Comparison of ENCODE assay signal across 33 mouse cellular contexts in the genomic region with DNA sequence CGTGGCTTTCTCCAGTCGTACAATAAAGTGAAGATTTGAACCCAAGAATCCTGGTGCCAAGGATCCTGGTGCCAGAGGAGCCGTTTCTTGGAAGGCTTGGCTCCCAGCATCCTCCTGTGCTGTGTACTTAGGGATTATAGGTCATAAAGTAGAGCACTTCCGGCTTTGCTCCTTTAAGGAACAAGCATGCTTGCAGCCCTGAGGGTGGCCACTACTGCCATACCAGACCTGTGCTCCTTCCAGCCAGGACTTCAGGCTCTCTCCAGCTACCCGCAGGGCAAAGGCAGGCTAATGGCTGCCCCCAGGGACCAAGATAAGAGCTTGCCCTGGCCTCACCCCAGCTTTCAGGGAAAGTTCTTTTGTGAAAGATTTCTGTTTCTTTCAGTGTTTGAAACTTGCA. TPM values are rescaled to one million over a fixed set of nuclear protein-coding genes. Genes with fewer than 3 reads are reported as not detected.
DNase-seq lines count a peak whose midpoint lies in the region; ATAC-seq and TF ChIP-seq lines count a peak whose summit lies in the region.
"Had no signal": no experiment of that assay in that cellular context is flagged by ENCODE, and none has a peak within 500 bp of the region (broad histone marks: within the 10 kb centered on the region; RNA-seq: fewer than 3 reads in every experiment).

No protein-coding gene starts in this region.

- TF ChIP-seq CTCF in intestine, postnatal 0 days (IDR thresholded peaks at IDR 0.05; ENCODE audit: low read depth): no peak

- H3K27ac ChIP-seq in intestine, postnatal 0 days (ENCODE audit: low read depth, low read length): peak overlapping the region; percentile 4; the same call in 1 of the 2 replicates
- 0 out of 2 replicates have a peak overlapping the region, but pooled peaks have one; percentile 3 for H3K27ac ChIP-seq in stomach, embryonic 16.5 days (ENCODE audit: low read length)
- H3K27ac ChIP-seq: embryonic facial prominence, embryonic 15.5 days; forebrain, embryonic 13.5 days; hindbrain, embryonic 12.5 days; hindbrain, postnatal 0 days; layer of hippocampus, adult 2 months; liver, embryonic 14.5 days; macrophage; neural tube, embryonic 13.5 days had no signal

- H3K27me3 ChIP-seq in intestine, postnatal 0 days (replicated peaks; ENCODE audit: control insufficient read depth, insufficient read depth, low read length): no peaks in the 10 kb centered on the region
- H3K27me3 ChIP-seq in stomach, embryonic 16.5 days (ENCODE audit: control insufficient read depth, insufficient read depth, low read length): no peaks in the 10 kb centered on the region
- H3K27me3 ChIP-seq: embryonic facial prominence, embryonic 15.5 days; forebrain, embryonic 13.5 days; hindbrain, embryonic 12.5 days; neural tube, embryonic 13.5 days had no signal

- no peak overlapping the region for H3K4me3 ChIP-seq in intestine, postnatal 0 days (ENCODE audit: low read depth, low read length)
- no peak overlapping the region for H3K4me3 ChIP-seq in stomach, embryonic 16.5 days (replicated peaks; ENCODE audit: low read length)
- H3K4me3 ChIP-seq: embryonic facial prominence, embryonic 15.5 days; forebrain, embryonic 13.5 days; hindbrain, embryonic 12.5 days; layer of hippocampus, adult 2 months; neural tube, embryonic 13.5 days had no signal

- no peaks in the 10 kb centered on the region for H3K36me3 ChIP-seq in intestine, postnatal 0 days (ENCODE audit: control insufficient read depth, insufficient read depth)
- no peaks in the 10 kb centered on the region for H3K36me3 ChIP-seq in stomach, embryonic 16.5 days (ENCODE audit: control insufficient read depth, insufficient read depth, low read length)
- H3K36me3 ChIP-seq: embryonic facial prominence, embryonic 15.5 days; hindbrain, embryonic 12.5 days; neural tube, embryonic 13.5 days had no signal

- peak; percentile 9 for DNase-seq in embryo, embryonic 11 days
- DNase-seq in embryo, embryonic 10 days (ENCODE audit: low spot score): no peak
- peak; percentile 33 for DNase-seq in adipocyte (ENCODE audit: low spot score)
- DNase-seq in layer of hippocampus, adult 9-10 months (ENCODE audit: low spot score): no peak
- no peak for DNase-seq in spleen, postnatal 36 days (ENCODE audit: low spot score in 2 of 2)
- DNase-seq: adrenal gland, adult 2 months; cerebellum, adult 11 months; cerebellum, adult 9-10 months; gastrocnemius, postnatal 14 days; heart, adult 11 months; kidney, adult 11 months; kidney, postnatal 14 days; left cerebral cortex, postnatal 4 days; liver; lung, adult 2 months; lung, postnatal 10 days; thymus, adult 2 months; thymus, postnatal 36 days had no signal

- no peaks in the 10 kb centered on the region for H3K9me3 ChIP-seq in intestine, postnatal 0 days (ENCODE audit: control insufficient read depth)
- no peaks in the 10 kb centered on the region for H3K9me3 ChIP-seq in stomach, embryonic 16.5 days (replicated peaks; ENCODE audit: control insufficient read depth, low read length)
- H3K9me3 ChIP-seq: embryonic facial prominence, embryonic 15.5 days; forebrain, embryonic 13.5 days; hindbrain, embryonic 12.5 days; neural tube, embryonic 13.5 days had no signal

- peak; percentile 61 for ATAC-seq in intestine, postnatal 0 days
- ATAC-seq in stomach, embryonic 16.5 days (ENCODE audit: insufficient read depth, low FRiP score): peak; percentile 52; the same call in 1 of the 2 replicates
- ATAC-seq: CD4-positive, CD25-positive, alpha-beta regulatory T cell, adult 4 months; forebrain, embryonic 13.5 days; hindbrain, postnatal 0 days had no signal

- no peaks in the 10 kb centered on the region; the same call in 1 of the 2 replicates for H3K4me1 ChIP-seq in intestine, postnatal 0 days (replicated peaks; ENCODE audit: control insufficient read depth, insufficient read depth, low read length)
- H3K4me1 ChIP-seq in stomach, embryonic 16.5 days (ENCODE audit: control insufficient read depth, insufficient read depth, low read length): peaks cover 11% of the 10 kb centered on the region; the same call in 1 of the 2 replicates
- H3K4me1 ChIP-seq: forebrain, embryonic 13.5 days; hindbrain, embryonic 12.5 days; neural tube, embryonic 13.5 days had no signal

- 30% methylated on average over 5 of the region's 5 CpGs for WGBS in intestine, postnatal 0 days
- WGBS in stomach, embryonic 16.5 days: 53% methylated on average over 5 of the region's 5 CpGs

- no peak overlapping the region for H3K9ac ChIP-seq in intestine, postnatal 0 days (ENCODE audit: low read depth, low read length)
- no peak overlapping the region for H3K9ac ChIP-seq in stomach, embryonic 16.5 days (ENCODE audit: low read length)
- H3K9ac ChIP-seq: embryonic facial prominence, embryonic 15.5 days; forebrain, embryonic 13.5 days; hindbrain, embryonic 12.5 days; liver, embryonic 14.5 days; neural tube, embryonic 13.5 days had no signal

- H3K4me2 ChIP-seq in intestine, postnatal 0 days (replicated peaks; ENCODE audit: low read depth): no peak overlapping the region
- H3K4me2 ChIP-seq in stomach, embryonic 16.5 days (ENCODE audit: low read depth, low read length): no peak overlapping the region
- H3K4me2 ChIP-seq: embryonic facial prominence, embryonic 15.5 days; forebrain, embryonic 13.5 days; heart, embryonic 11.5 days; hindbrain, embryonic 12.5 days; neural tube, embryonic 13.5 days had no signal

RNA-seq across cellular contexts. Expression of gene S100z, which starts 14.8 kb away (rescaled TPM):
- 2.0 and 2.1 TPM in 2 replicates for polyA plus RNA-seq in intestine, postnatal 0 days (2015; fragmentation: Nextera tagmentation; extraction: Ambion mirVana)
- polyA plus RNA-seq in stomach, embryonic 16.5 days (2015; fragmentation: Nextera tagmentation; extraction: Ambion mirVana): 0.40 TPM in 1 of 2 replicates, not detected in the other
- polyA plus RNA-seq: adrenal gland, adult 2 months; CD4-positive, CD25-positive, alpha-beta regulatory T cell, adult 4 months; forebrain, embryonic 13.5 days; heart, embryonic 11.5 days; heart, embryonic 16.5 days; hindbrain, embryonic 12.5 days; hindbrain, postnatal 0 days; kidney, embryonic 14.5 days; liver, embryonic 14.5 days; lung, adult 2 months; macrophage; neural tube, embryonic 13.5 days; stomach, embryonic 14.5 days; thymus, adult 2 months had no signal

RNA-seq across cellular contexts. Expression of gene F2rl1, which starts 31.7 kb away (rescaled TPM):
- 32.6 and 36.4 TPM in 2 replicates for polyA plus RNA-seq in intestine, postnatal 0 days (2015; fragmentation: Nextera tagmentation; extraction: Ambion mirVana)
- 14.9 and 17.7 TPM in 2 replicates for polyA plus RNA-seq in stomach, embryonic 16.5 days (2015; fragmentation: Nextera tagmentation; extraction: Ambion mirVana)
- polyA plus RNA-seq: hindbrain, postnatal 0 days; macrophage; neural tube, embryonic 13.5 days had no signal

RNA-seq across cellular contexts. Expression of gene Crhbp, which starts 48.6 kb away (rescaled TPM):
- polyA plus RNA-seq in intestine, postnatal 0 days (2015; fragmentation: Nextera tagmentation; extraction: Ambion mirVana): not detected in 2 replicates
- polyA plus RNA-seq in stomach, embryonic 16.5 days (2015; fragmentation: Nextera tagmentation; extraction: Ambion mirVana): 0.22 and 0.35 TPM in 2 replicates
- polyA plus RNA-seq: adrenal gland, adult 2 months; CD4-positive, CD25-positive, alpha-beta regulatory T cell, adult 4 months; heart, embryonic 11.5 days; kidney, embryonic 14.5 days; lung, adult 2 months; macrophage had no signal

Comparison
In these comparisons a context has a peak if more than half of its experiments do, and no peak if none do; other contexts are left out.
1. DNase-seq: peak in embryo, embryonic 11 days (single experiment) and adipocyte (single experiment); none in embryo, embryonic 10 days (single experiment), layer of hippocampus, adult 9-10 months (single experiment) and spleen, postnatal 36 days (0 of 2).